Mouse (Mus musculus) forebrain, embryonic 16.5 days (tissue): ENCODE measurements at regions not wholly inside any gene's neighbourhood (a gene's known extent, or its start where the extent isn't known, plus 50 kb on each side); places are given as distances from the start of the nearest gene placed in this dataset.

ENCODE experiments used
- ATAC-seq: fragments of 200-750 bp; cut with Nextera tagmentation; 2 replicates; pipeline ENCODE4 v1.8.0; 2017; ENCODE audit warnings: mild to moderate bottlenecking, moderate library complexity
- H3K27ac ChIP-seq: fragments of 300-500 bp; sonication (generic); 2 replicates; pipeline ENCODE4 v1.5.1; 2014; ENCODE audit warnings: low read length, control low read depth
- H3K27me3 ChIP-seq: fragments of 300-500 bp; sonication (generic); replicated peaks from 2 replicates; pipeline ENCODE4 v1.6.1; 2014; ENCODE audit warnings: low read length; ENCODE audit not compliant: control insufficient read depth, insufficient read depth
- H3K36me3 ChIP-seq: fragments of 300-500 bp; sonication (generic); 2 replicates; pipeline ENCODE4 v1.6.1; 2014; ENCODE audit not compliant: control insufficient read depth, insufficient read depth
- H3K4me1 ChIP-seq: fragments of 300-500 bp; sonication (generic); replicated peaks from 2 replicates; pipeline ENCODE4 v1.6.1; 2014; ENCODE audit warnings: low read length; ENCODE audit not compliant: control insufficient read depth, insufficient read depth
- H3K4me2 ChIP-seq: fragments of 300-500 bp; sonication (generic); 2 replicates; pipeline ENCODE4 v1.6.1; 2014; ENCODE audit warnings: mild to moderate bottlenecking, low read length, control low read depth
- H3K4me3 ChIP-seq: fragments of 300-500 bp; sonication (generic); replicated peaks from 2 replicates; pipeline ENCODE4 v1.5.1; 2014; ENCODE audit warnings: mild to moderate bottlenecking, low read length, control low read depth
- H3K9ac ChIP-seq: fragments of 300-500 bp; sonication (generic); replicated peaks from 2 replicates; pipeline ENCODE4 v1.6.1; 2014; ENCODE audit warnings: low read depth, low read length, control low read depth
- H3K9me3 ChIP-seq: fragments of 300-500 bp; sonication (generic); 2 replicates; pipeline ENCODE4 v1.6.1; 2016; ENCODE audit warnings: low read length; ENCODE audit not compliant: control insufficient read depth
- WGBS: fragments of 180-500 bp; shearing (Covaris S2); extraction: QIAGEN DNeasy Blood & Tissue Kit; methylation state at CpG from one replicate; pipeline ENCODE4 v1.1.7; 2014; 5-methylcytosine and 5-hydroxymethylcytosine counted together

DNA sequence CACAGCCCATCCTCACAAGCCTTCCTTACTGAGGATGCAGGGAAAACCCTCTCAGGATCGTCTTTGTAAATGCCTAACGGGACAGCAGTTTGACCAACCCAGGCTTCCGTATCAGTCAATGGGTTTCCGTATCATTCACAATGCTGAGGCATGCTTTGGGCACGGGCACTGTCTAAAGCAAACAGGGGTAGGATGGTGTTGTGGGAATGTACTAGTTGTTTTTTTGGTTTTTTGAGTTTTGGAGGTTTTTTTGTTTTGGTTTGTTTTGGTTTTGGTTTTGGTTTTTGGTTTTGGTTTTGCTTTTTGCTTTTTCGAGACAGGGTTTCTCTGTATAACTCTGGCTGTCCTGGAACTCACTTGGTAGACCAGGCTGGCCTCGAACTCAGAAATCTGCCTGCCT is 409.0 kb downstream of the Sox9 start:
- Histone ChIP-seq H3K4me2 (no peak overlapping the region), H3K4me1 (peaks cover 55% of the 10 kb centered on the region), H3K9me3 (no peaks in the 10 kb centered on the region), H3K27ac (no peak overlapping the region), H3K9ac (no peak overlapping the region), H3K27me3 (no peaks in the 10 kb centered on the region), H3K4me3 (no peak overlapping the region), H3K36me3 (no peaks in the 10 kb centered on the region)
- 88% methylated on average over 7 of the region's 7 CpGs for WGBS
- ATAC-seq: no peak

GRCm38 (mm10) chr11:113192086-113192856 is 410.2 kb downstream of the Sox9 start:
- H3K36me3 ChIP-seq: no peaks in the 10 kb centered on the region
- peak; percentile 78 for ATAC-seq
- peaks cover 61% of the 10 kb centered on the region for H3K4me1 ChIP-seq
- peak overlapping the region; percentile 34 for H3K4me2 ChIP-seq
- no peaks in the 10 kb centered on the region for H3K9me3 ChIP-seq
- H3K27ac ChIP-seq: peak overlapping the region; percentile 92
- peak overlapping the region; percentile 15; the same call in 1 of the 2 replicates for H3K4me3 ChIP-seq
- 43% methylated on average over 22 of the region's 22 CpGs for WGBS
- H3K27me3 ChIP-seq: no peaks in the 10 kb centered on the region
- peak overlapping the region; percentile 22; the same call in 1 of the 2 replicates for H3K9ac ChIP-seq

GRCm38 (mm10) chr11:113194144-113194827 is 412.3 kb downstream of the Sox9 start:
- Histone ChIP-seq H3K4me2 (no peak overlapping the region), H3K36me3 (no peaks in the 10 kb centered on the region), H3K9me3 (no peaks in the 10 kb centered on the region), H3K27me3 (no peaks in the 10 kb centered on the region), H3K4me1 (peaks cover 61% of the 10 kb centered on the region), H3K4me3 (no peak overlapping the region), H3K27ac (no peak overlapping the region), H3K9ac (no peak overlapping the region)
- ATAC-seq: no peak
- WGBS: 82% methylated on average over 15 of the region's 15 CpGs
